Mouse (Mus musculus) G1E (cell line): ENCODE results near the gene Pdcd4. TPM values are rescaled to one million over a fixed set of nuclear protein-coding genes. Genes with fewer than 3 reads are reported as not detected.

Source experiments
- ATAC-seq: 2 replicates; pipeline ENCODE4 v1.8.0; 2016; ENCODE audit warnings: mild to moderate bottlenecking; ENCODE audit not compliant: insufficient number of reproducible peaks, poor library complexity, low FRiP score, severe bottlenecking; ENCODE audit errors: extremely low read depth
- DNase-seq: peaks from one replicate; pipeline ENCODE4 v3.0.0; 2012; ENCODE audit warnings: low spot score
- H3K27me3 ChIP-seq: 2 replicates; pipeline ENCODE4 v1.6.1; 2012; ENCODE audit warnings: mild to moderate bottlenecking, low read length, inconsistent platforms; ENCODE audit not compliant: insufficient read depth
- H3K36me3 ChIP-seq: replicated peaks from 2 replicates; pipeline ENCODE3; 2012; ENCODE audit warnings: mild to moderate bottlenecking, inconsistent platforms
- H3K4me1 ChIP-seq: 2 replicates; pipeline ENCODE4 v1.6.1; 2012; ENCODE audit warnings: low read depth, low read length, inconsistent platforms, mixed read lengths; ENCODE audit not compliant: insufficient read depth
- H3K4me3 ChIP-seq: 2 replicates; pipeline ENCODE4 v1.5.1; 2012; ENCODE audit warnings: low read depth, mild to moderate bottlenecking, inconsistent platforms, low read length, moderate library complexity, mixed read lengths
- H3K9me3 ChIP-seq: replicated peaks from 2 replicates; pipeline ENCODE4 v1.6.1; 2012; ENCODE audit warnings: inconsistent platforms
- CTCF ChIP-seq: IDR thresholded peaks from 2 replicates; pipeline ENCODE4 v1.5.1; 2012; ENCODE audit warnings: low read depth, low read length, inconsistent platforms, mixed read lengths
- GATA1 ChIP-seq: IDR thresholded peaks from 2 replicates; pipeline ENCODE4 v1.6.1; 2012; ENCODE audit warnings: borderline replicate concordance, low read length, inconsistent platforms, mixed read lengths
- GATA2 ChIP-seq: IDR thresholded peaks from 2 replicates; pipeline ENCODE4 v1.6.1; 2012; ENCODE audit warnings: low read depth, low read length, inconsistent platforms, borderline replicate concordance
- POLR2AphosphoS5 ChIP-seq: IDR thresholded peaks from 2 replicates; pipeline ENCODE4 v1.6.1; 2012; ENCODE audit warnings: low read depth, low read length, inconsistent platforms; ENCODE audit not compliant: insufficient replicate concordance
- TAL1 ChIP-seq: conservative IDR thresholded peaks from 2 replicates; pipeline ENCODE4 v1.6.1; 2012; ENCODE audit warnings: low read depth, low read length, inconsistent platforms, mixed read lengths
- polyA plus RNA-seq: library from polyadenylated mRNA; stranded (reverse); fragments of >175 nt; gene quantifications from 2 replicates; pipeline ENCODE4 v1.2.3, GENCODE M21; 2012
- total RNA-seq, 2 experiments: library from RNA; stranded (forward) in 1 of 2; stranded (reverse) in 1 of 2; fragments of 200-1000 nt in 1 of 2; fragments of >200 nt in 1 of 2; fragmentation: Nextera tagmentation in 1 of 2; gene quantifications; 2 replicates each; pipeline ENCODE4 v1.2.3; 2014 to 2017

Pdcd4 gene
- total and polyA plus RNA-seq, 3 experiments, result 93.3 to 270 (median 255) TPM

DNA sequence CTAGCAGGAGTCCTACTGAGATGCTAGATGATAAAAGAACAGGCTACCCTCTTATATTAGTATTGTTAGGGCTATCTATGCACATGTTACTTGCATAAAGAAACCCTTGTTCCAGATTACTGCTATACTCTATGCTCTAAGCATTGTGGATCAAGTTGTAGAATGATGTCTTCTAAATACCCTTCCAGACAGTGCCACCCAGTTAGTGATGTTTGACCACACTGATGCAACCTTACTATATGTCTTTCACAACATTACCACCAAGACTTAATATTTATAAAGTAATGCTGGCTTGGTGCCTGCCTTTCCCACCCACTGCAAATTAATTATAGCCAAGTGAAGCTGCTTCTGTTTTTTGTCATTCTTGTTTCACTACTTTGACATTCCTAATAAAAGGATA, 41.0 kb downstream of the Pdcd4 start:
- Histone ChIP-seq H3K4me1 (peaks cover 13% of the 10 kb centered on the region), H3K27me3 (no peaks in the 10 kb centered on the region), H3K36me3 (peaks cover 69% of the 10 kb centered on the region), H3K4me3 (no peak overlapping the region), H3K9me3 (no peaks in the 10 kb centered on the region)
- TF ChIP-seq GATA1, result no peak
- TF ChIP-seq GATA2, result no peak
- TF ChIP-seq POLR2AphosphoS5, result no peak
- TF ChIP-seq CTCF, result no peak
- TF ChIP-seq TAL1, result no peak
- ATAC-seq (no peak), DNase-seq (no peak)

DNA sequence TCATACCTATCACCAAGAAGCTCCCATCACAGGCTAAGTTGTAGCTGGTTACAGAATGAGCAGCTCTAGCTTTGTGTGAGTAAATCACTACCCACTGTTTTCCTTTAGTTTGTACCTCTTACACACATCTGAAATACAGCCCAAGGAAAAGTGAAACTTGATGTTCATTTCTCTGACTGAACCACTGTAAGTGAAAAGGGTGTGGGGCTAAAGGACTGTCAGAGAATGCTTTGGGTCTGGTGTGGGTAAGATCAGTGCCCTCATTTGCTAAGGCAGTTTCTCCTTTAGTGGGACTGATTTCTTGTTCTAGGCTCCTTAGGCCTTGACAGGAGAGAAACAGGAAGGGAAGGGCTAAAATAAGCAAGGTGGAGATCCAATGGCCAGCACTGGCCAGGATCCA, 42.0 kb downstream of the Pdcd4 start:
- TF ChIP-seq GATA2, result no peak
- TF ChIP-seq POLR2AphosphoS5, result no peak
- TF ChIP-seq CTCF, result no peak
- TF ChIP-seq GATA1, result no peak
- TF ChIP-seq TAL1, result no peak
- no peak overlapping the region for H3K4me3 ChIP-seq
- ATAC-seq, result no peak
- peaks cover 68% of the 10 kb centered on the region for H3K36me3 ChIP-seq
- H3K9me3 ChIP-seq, result no peaks in the 10 kb centered on the region
- H3K4me1 ChIP-seq, result peaks cover 6% of the 10 kb centered on the region
- DNase-seq, result no peak
- no peaks in the 10 kb centered on the region for H3K27me3 ChIP-seq

GRCm38 (mm10) chr19:53939467-53939866, 47.4 kb downstream of the Pdcd4 start:
- no peak for ATAC-seq
- Histone ChIP-seq H3K4me1 (peaks cover 28% of the 10 kb centered on the region), H3K27me3 (no peaks in the 10 kb centered on the region), H3K4me3 (no peak overlapping the region), H3K36me3 (peaks cover 46% of the 10 kb centered on the region), H3K9me3 (no peaks in the 10 kb centered on the region)
- no peak for DNase-seq
- TF ChIP-seq CTCF (no peak), POLR2AphosphoS5 (no peak), GATA1 (no peak), TAL1 (no peak), GATA2 (no peak)

- peaks cover 43% of the 10 kb centered on the region for H3K36me3 ChIP-seq
- DNase-seq, result no peak
- H3K4me1 ChIP-seq, result peaks cover 32% of the 10 kb centered on the region
- H3K27me3 ChIP-seq, result no peaks in the 10 kb centered on the region
- no peak for TF ChIP-seq CTCF
- TF ChIP-seq TAL1, result no peak
- no peak for TF ChIP-seq GATA2
- no peak for TF ChIP-seq GATA1
- TF ChIP-seq POLR2AphosphoS5, result no peak
- peak overlapping the region; percentile 16; the same call in 1 of the 2 replicates for H3K4me3 ChIP-seq
- no peaks in the 10 kb centered on the region for H3K9me3 ChIP-seq
- ATAC-seq, result no peak
Measured at GRCm38 (mm10) chr19:53941139-53941538, 49.1 kb downstream of the Pdcd4 start.

- H3K27me3 ChIP-seq, result no peaks in the 10 kb centered on the region
- peak overlapping the region; percentile 45; the same call in 1 of the 2 replicates for H3K4me3 ChIP-seq
- ATAC-seq (no peak), DNase-seq (no peak)
- H3K36me3 ChIP-seq, result peaks cover 37% of the 10 kb centered on the region
- H3K4me1 ChIP-seq, result peaks cover 36% of the 10 kb centered on the region
- TF ChIP-seq GATA2 (no peak), GATA1 (no peak), TAL1 (no peak), POLR2AphosphoS5 (no peak), CTCF (no peak)
- H3K9me3 ChIP-seq, result no peaks in the 10 kb centered on the region
Measured at GRCm38 (mm10) chr19:53942342-53942741, 50.3 kb downstream of the Pdcd4 start.

DNA sequence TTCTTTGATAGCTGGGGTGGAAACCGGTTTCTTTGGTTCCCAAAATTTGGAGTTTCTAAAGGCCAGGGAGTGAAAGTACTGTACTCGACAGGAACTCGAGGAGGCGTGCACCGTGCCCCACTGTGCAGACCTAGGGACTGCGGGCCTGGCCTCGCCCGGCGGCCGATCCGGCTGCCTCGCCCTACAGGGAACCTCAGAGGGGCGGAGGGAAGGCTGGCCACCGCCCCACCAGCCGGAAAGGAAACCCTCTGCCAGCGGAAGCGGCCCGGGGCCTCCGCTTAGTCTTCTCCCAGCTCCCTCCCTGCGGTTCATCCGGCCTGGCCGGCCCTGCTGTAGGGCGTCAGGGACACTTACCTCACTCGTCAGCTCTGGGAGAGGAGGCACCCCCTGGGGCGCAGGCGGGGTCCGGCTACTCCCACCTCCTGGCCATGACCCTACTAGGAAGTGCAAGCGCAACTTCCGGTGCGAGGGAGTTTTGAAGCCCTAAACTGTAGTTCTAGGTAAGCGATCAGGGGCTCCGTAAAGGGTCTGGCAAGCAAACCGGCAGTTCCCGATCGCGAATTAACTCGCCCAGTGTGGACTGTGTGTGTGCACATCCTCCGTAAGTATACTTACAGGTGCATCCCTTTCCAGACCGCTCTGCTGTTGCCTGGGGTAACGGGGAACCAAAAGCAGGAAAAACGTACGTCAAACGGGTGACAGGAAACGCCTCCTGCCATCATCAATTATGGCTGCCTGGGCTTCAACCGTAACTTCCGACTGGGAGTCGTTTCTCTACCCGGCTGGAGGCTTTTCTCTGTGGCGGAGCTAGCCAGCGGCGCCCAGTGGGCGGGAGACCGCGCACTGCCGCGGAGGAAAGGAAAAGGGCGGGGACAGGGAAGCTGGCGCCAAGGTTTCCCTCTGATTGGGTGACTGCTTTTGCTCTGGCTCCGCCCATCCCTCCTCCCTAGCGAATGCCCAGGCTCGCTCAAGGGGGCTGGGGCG, 52.1 kb downstream of the Pdcd4 start, which contains the start of the genes Shoc2 and Bbip1:
Gene Shoc2 (plus strand): TSS at position 505 of the 984 bp plus-strand sequence.
Gene Bbip1 (minus strand): TSS at position 826 of the 984 bp plus-strand sequence.
- TF ChIP-seq TAL1 (no peak), CTCF (no peak), GATA1 (no peak), POLR2AphosphoS5 (no peak), GATA2 (no peak)
- Histone ChIP-seq H3K36me3 (peaks cover 27% of the 10 kb centered on the region), H3K4me1 (peaks cover 44% of the 10 kb centered on the region), H3K9me3 (no peaks in the 10 kb centered on the region), H3K4me3 (peak within 1 kb of the TSS; percentile 84), H3K27me3 (no peaks in the 10 kb centered on the region)
- DNase-seq (peak; percentile 88), ATAC-seq (peak; percentile 90)
